Mouse (Mus musculus): ENCODE measurements around the gene Clec2i.

DNA sequence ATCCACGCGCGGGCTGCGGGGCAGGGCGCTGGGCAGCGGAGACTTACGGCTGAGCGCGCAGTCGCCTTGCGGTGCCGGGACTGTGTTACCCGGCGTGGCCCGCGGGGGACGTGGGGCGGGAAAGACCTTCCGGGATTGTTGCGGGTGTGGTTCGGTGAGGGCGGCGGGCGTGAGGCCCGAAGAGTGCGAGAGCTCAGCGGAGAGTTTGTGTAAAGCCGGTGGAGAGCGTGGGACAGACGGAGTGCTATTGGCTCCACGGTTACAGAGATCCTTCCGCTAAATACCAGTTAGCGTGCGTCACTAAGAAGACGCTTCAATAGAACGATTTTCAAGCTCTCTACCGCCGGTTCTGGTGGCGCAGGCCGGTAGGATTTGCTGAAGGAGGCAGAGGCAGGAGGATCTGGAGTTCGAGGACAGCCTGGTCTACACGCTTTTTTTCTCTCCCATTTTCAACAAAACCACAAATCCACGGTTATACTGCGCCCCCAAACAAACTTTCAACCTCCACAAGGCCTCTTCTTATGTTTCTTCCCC, 44.4 kb upstream of the Clec2i start:
- TF ChIP-seq CTCF (IDR thresholded peaks at IDR 0.05; ENCODE audit: low read depth, low read length) (no peak), EP300 (IDR thresholded peaks at IDR 0.05; ENCODE audit: insufficient read depth, low read depth, low read length) (no peak)
